Mouse (Mus musculus) CH12F3 (cell line): ENCODE measurements around the gene Dmrt1.

ENCODE experiments used
- in situ Hi-C: fragments of 300-500 bp; cut with MboI; formaldehyde crosslinking; loops from 2 replicates; pipeline ENCODE4 v1.14.3; 2020; ENCODE audit warnings: low sequenced_read_pairs

Gene Dmrt1

GRCm38 (mm10) chr19:25613476-25614300, 108.3 kb downstream of the Dmrt1 start:
- in situ Hi-C loops = no loop called here

- in situ Hi-C loops = no loop called here
Measured at GRCm38 (mm10) chr19:25615889-25616288, 110.5 kb downstream of the Dmrt1 start.

GRCm38 (mm10) chr19:25622291-25623251, 117.2 kb downstream of the Dmrt1 start:
- in situ Hi-C loops = loop anchor here (10.0 kb wide), 1 partner anchor 78 kb away; no protein-coding TSS in a partner anchor

GRCm38 (mm10) chr19:25628490-25628889, 123.1 kb downstream of the Dmrt1 start:
- in situ Hi-C loops = loop anchor here (10.0 to 25.0 kb wide), 2 partner anchors 84 to 291 kb away; no protein-coding TSS in a partner anchor

GRCm38 (mm10) chr19:25635119-25635518, 129.7 kb downstream of the Dmrt1 start:
- in situ Hi-C loops = loop anchor here (25.0 kb wide), 1 partner anchor 298 kb away; no protein-coding TSS in a partner anchor

GRCm38 (mm10) chr19:25635622-25636244, 130.3 kb downstream of the Dmrt1 start:
- in situ Hi-C loops = loop anchor here (25.0 kb wide), 1 partner anchor 298 kb away; no protein-coding TSS in a partner anchor

GRCm38 (mm10) chr19:25638766-25639361, 133.4 kb downstream of the Dmrt1 start:
- in situ Hi-C loops = loop anchor here (25.0 kb wide), 1 partner anchor 302 kb away; no protein-coding TSS in a partner anchor

- in situ Hi-C loops = loop anchor here (25.0 kb wide), 1 partner anchor 304 kb away; no protein-coding TSS in a partner anchor
Measured at GRCm38 (mm10) chr19:25641786-25642185, 136.4 kb downstream of the Dmrt1 start.

- in situ Hi-C loops = loop anchor here (25.0 kb wide), 1 partner anchor 310 kb away; no protein-coding TSS in a partner anchor
Measured at GRCm38 (mm10) chr19:25647136-25647535, 141.7 kb downstream of the Dmrt1 start.

- in situ Hi-C loops = loop anchor here (25.0 kb wide), 1 partner anchor 311 kb away; no protein-coding TSS in a partner anchor
Measured at GRCm38 (mm10) chr19:25648701-25649100, 143.3 kb downstream of the Dmrt1 start.

GRCm38 (mm10) chr19:25650474-25650873, 145.1 kb downstream of the Dmrt1 start:
- in situ Hi-C loops = no loop called here

GRCm38 (mm10) chr19:25652560-25652959, 147.1 kb downstream of the Dmrt1 start:
- in situ Hi-C loops = no loop called here
